ENCODE assay signal across 8 mouse cellular contexts in genomic region chr11:46848221-46848971, GRCm38 (mm10). TPM values are rescaled to one million over a fixed set of nuclear protein-coding genes. Genes with fewer than 3 reads are reported as not detected.
DNase-seq lines count a peak whose midpoint lies in the region; ATAC-seq and TF ChIP-seq lines count a peak whose summit lies in the region.
"Had no signal": no experiment of that assay in that cellular context is flagged by ENCODE, and none has a peak within 500 bp of the region (broad histone marks: within the 10 kb centered on the region; RNA-seq: fewer than 3 reads in every experiment).

No protein-coding gene starts in this region.

- H3K9me3 ChIP-seq in midbrain, embryonic 11.5 days (ENCODE audit: control insufficient read depth, low read length), result no peaks in the 10 kb centered on the region
- no peaks in the 10 kb centered on the region for H3K9me3 ChIP-seq in midbrain, embryonic 10.5 days (replicated peaks)
- H3K9me3 ChIP-seq in forebrain, embryonic 14.5 days (replicated peaks; ENCODE audit: control insufficient read depth, low read length), result no peaks in the 10 kb centered on the region

- peak; percentile 35; the same call in 1 of the 2 replicates for ATAC-seq in midbrain, embryonic 11.5 days (ENCODE audit: low FRiP score)
- peak; percentile 79 for ATAC-seq in forebrain, embryonic 14.5 days

- no peaks in the 10 kb centered on the region for H3K36me3 ChIP-seq in midbrain, embryonic 11.5 days (ENCODE audit: control insufficient read depth, insufficient read depth, low read length)
- no peaks in the 10 kb centered on the region for H3K36me3 ChIP-seq in midbrain, embryonic 10.5 days
- no peaks in the 10 kb centered on the region for H3K36me3 ChIP-seq in forebrain, embryonic 14.5 days (ENCODE audit: control insufficient read depth, insufficient read depth, low read length)

- H3K4me2 ChIP-seq in midbrain, embryonic 11.5 days, result no peak overlapping the region
- H3K4me2 ChIP-seq in forebrain, embryonic 14.5 days (ENCODE audit: low read length), result no peak overlapping the region

- H3K27me3 ChIP-seq in midbrain, embryonic 11.5 days (ENCODE audit: control insufficient read depth, insufficient read depth, low read length), result no peaks in the 10 kb centered on the region
- no peaks in the 10 kb centered on the region for H3K27me3 ChIP-seq in midbrain, embryonic 10.5 days (ENCODE audit: low read depth, poor library complexity, severe bottlenecking)
- H3K27me3 ChIP-seq in forebrain, embryonic 14.5 days (replicated peaks; ENCODE audit: control insufficient read depth, insufficient read depth, low read length), result no peaks in the 10 kb centered on the region

- H3K4me3 ChIP-seq in midbrain, embryonic 11.5 days (ENCODE audit: low read depth, low read length), result no peak overlapping the region
- no peak overlapping the region for H3K4me3 ChIP-seq in midbrain, embryonic 10.5 days
- no peak overlapping the region for H3K4me3 ChIP-seq in forebrain, embryonic 14.5 days (ENCODE audit: low read depth, low read length)
- H3K4me3 ChIP-seq in layer of hippocampus, adult 2 months, result no peak overlapping the region

- no peaks in the 10 kb centered on the region for H3K4me1 ChIP-seq in midbrain, embryonic 11.5 days (ENCODE audit: control insufficient read depth, insufficient read depth, low read length)
- H3K4me1 ChIP-seq in midbrain, embryonic 10.5 days, result no peaks in the 10 kb centered on the region
- no peaks in the 10 kb centered on the region for H3K4me1 ChIP-seq in forebrain, embryonic 14.5 days (ENCODE audit: control insufficient read depth, insufficient read depth, low read length)

- no peak for DNase-seq in midbrain, embryonic 11.5 days (ENCODE audit: low spot score, missing footprints)
- no peak for DNase-seq in midbrain, embryonic 10.5 days (ENCODE audit: low spot score)
- DNase-seq in forebrain, embryonic 14.5 days (ENCODE audit: low spot score), result peak; percentile 73
- DNase-seq in layer of hippocampus, adult 2 months (ENCODE audit: low spot score in 2 of 2), result peak in 1 of 2 experiments; percentile 44
- peak; percentile 15 for DNase-seq in retina, postnatal 1 day
- DNase-seq in c-Kit-positive CD71-positive TER-119-positive erythroid progenitor cells, embryonic 14.5 days (ENCODE audit: low spot score), result no peak
- DNase-seq in ovary, adult 18-20 months (ENCODE audit: low spot score), result no peak

- peak; percentile 75 for TF ChIP-seq CTCF in layer of hippocampus, adult 2 months (conservative IDR thresholded peaks at IDR 0.05)

- no peak overlapping the region for H3K9ac ChIP-seq in midbrain, embryonic 11.5 days (ENCODE audit: low read length)
- H3K9ac ChIP-seq in forebrain, embryonic 14.5 days (ENCODE audit: low read length), result no peak overlapping the region

- H3K27ac ChIP-seq in midbrain, embryonic 11.5 days (ENCODE audit: low read depth, low read length), result no peak overlapping the region
- H3K27ac ChIP-seq in midbrain, embryonic 10.5 days (replicated peaks), result no peak overlapping the region
- no peak overlapping the region for H3K27ac ChIP-seq in forebrain, embryonic 14.5 days (ENCODE audit: low read depth, low read length)
- no peak overlapping the region for H3K27ac ChIP-seq in layer of hippocampus, adult 2 months

- 44% methylated on average over 8 of the region's 8 CpGs for WGBS in midbrain, embryonic 11.5 days
- 45% methylated on average over 8 of the region's 8 CpGs for WGBS in midbrain, embryonic 10.5 days
- 32% methylated on average over 8 of the region's 8 CpGs for WGBS in forebrain, embryonic 14.5 days

RNA-seq across cellular contexts. Expression of gene Timd4, which starts 37.8 kb away (rescaled TPM):
- polyA plus RNA-seq in midbrain, embryonic 11.5 days (2014; fragmentation: Nextera tagmentation; extraction: Ambion mirVana), result 0.14 and 0.26 TPM in 2 replicates
- polyA plus RNA-seq in midbrain, embryonic 10.5 days (2016; fragmentation: Nextera tagmentation; extraction: Ambion mirVana), result 0.17 TPM in 1 of 2 replicates, not detected in the other
- 0.08 and 0.16 TPM in 2 replicates for polyA plus RNA-seq in forebrain, embryonic 14.5 days (2014; fragmentation: Nextera tagmentation; extraction: Ambion mirVana)
- not detected for total RNA-seq in layer of hippocampus, adult 2 months (2021)
- total RNA-seq: layer of hippocampus, postnatal 14 days had no signal

Comparison
In these comparisons a context has a peak if more than half of its experiments do, and no peak if none do; other contexts are left out.
1. DNase-seq: peak in forebrain, embryonic 14.5 days (single experiment) and retina, postnatal 1 day (single experiment); none in midbrain, embryonic 11.5 days (single experiment), midbrain, embryonic 10.5 days (single experiment), c-Kit-positive CD71-positive TER-119-positive erythroid progenitor cells, embryonic 14.5 days (single experiment) and ovary, adult 18-20 months (single experiment).